Mouse (Mus musculus): ENCODE results near the gene Trib2.

Trib2 gene

DNA sequence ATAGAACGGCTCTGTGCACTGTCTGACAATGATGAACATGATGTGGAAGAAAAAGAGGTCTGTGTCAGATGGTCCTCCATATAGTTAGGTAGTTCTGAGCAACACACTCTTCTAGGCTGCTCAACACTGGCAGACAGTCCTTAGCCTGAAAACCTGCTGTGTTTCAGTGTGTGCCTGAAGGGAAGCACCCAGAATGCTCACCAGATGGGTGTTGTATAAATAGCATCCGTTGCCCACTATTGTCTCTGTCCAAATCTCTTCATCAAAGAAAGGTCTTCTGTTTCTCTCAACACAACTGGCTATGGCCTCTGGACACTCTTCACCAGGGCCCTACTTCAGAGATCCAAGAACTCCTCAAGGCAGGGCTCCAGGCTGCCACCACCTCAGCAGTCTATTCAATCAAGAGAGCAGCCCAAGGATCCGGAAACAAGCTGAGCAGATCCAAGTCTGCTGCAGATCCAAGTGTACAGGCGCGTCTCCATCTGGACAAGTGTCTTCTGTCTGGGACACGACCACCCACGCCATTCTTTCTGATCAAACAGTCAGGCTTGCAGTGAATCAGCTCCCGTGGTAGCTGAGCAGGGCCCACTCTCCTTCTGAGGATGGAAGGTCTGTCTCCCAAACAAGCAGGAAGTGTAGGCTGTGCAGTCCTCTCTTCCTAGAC, 55.1 kb downstream of the Trib2 start:
- no peak for DNase-seq (ENCODE audit: low read depth, low spot score)

DNA sequence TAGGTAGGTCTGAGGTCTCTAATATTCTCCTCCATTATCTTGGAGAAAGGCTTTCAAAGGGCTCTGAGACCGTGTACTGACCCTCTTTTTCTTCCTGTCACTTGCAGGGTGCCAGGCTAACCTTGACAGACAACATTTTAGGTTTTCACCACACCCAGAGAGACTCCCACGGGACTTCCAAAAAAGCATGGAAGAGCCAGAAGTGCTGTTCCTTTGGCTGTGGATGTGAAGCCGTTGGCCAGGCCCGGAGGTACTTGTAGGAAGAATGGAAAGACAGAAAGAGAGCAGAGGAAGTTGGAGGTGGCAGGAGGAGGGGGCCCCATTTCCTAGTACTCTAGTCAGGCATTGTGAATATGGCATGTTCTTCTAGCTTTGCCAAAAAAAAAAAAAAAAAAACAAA, 56.0 kb downstream of the Trib2 start:
- DNase-seq (ENCODE audit: low read depth, low spot score) = no peak

DNA sequence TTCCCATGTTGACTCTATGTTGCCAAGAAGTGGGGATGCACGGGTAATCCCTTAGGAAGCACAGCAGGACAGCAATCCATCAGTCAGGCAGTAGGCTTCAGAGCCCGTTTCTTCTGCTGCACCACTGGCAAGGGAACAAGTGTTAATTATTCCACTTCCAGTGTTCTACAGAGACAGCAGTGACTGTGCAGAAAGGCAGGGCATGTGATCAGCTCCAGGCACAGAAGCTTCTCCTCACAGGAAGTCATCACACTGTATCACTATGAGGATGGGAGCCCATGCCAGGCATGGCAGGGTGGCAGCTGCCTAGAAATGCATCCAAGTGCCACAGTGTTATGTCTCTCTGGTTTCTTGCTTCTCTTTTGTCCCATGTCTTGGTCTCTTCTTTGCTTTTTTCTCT, 57.9 kb downstream of the Trib2 start:
- DNase-seq (ENCODE audit: low read depth, low spot score) = no peak

DNA sequence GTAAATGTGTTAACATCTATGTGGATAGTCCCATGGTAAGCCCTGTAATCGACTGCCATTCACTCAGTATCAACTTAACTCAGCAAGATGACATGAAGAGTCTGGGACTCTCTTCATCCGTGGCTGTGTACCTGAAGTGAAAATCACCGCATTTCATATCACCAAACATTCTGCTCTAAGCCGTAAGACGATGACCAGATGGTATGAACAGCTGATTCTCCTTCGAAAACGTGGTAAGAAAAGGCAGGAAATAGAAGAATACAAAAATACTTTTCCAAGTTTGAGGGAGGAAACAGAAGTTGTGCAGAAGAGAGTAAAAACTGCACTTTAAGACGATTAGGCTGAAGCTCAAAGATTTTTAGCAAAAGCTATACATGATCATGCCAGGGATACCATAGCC, 59.4 kb downstream of the Trib2 start:
- DNase-seq (ENCODE audit: low read depth, low spot score) = no peak

DNA sequence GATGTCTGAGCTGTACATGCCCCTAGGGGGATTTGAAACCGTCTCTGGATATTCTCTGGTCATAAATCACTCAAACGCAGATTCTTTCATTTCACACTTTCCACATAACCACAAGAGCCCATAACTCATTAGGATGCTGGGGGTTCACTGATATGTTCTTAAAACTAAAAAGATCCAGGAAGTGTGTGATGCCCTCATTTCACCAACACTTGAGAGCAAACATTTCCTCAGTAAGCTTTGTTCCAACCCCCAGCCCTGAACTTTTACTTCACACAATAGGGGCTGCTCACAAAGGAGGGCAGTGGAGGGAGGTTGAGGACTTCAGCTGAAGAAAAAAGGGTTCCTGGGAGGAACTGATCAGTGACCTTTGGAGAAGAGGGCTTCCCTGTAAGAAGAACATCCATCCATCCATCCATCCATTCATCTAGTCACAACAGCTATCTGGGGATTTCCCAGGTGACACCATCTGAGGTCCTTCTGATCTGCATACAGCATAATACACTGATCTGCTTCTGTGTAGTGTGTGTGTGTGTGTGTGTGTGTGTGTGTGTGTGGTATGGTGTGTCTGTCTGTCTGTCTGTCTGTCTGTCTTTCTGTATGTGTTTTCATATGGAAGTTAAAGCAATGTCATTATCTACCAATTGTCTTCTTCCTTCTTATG, 61.6 kb downstream of the Trib2 start:
- DNase-seq (ENCODE audit: low read depth, low spot score) = peak; percentile 16

DNA sequence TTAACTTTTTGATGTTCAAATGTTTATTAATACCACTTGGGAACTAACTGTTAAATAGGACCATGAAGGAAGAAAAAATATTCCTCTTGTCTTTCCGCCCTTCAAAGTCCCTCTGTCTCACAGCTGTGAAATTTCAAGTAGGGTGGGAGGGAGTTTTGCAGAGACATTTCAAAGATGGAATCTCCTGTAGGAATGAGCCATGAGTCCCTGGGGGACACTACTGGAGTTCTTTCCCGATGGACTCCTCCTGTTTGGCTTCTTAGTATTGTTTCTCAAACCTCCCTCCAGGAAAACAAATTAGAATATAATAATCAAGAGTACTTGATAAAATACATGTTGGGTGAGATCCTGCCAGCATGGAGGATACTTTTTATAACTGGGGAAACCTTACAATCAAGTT, 62.1 kb downstream of the Trib2 start:
- DNase-seq (ENCODE audit: low read depth, low spot score) = peak; percentile 29

DNA sequence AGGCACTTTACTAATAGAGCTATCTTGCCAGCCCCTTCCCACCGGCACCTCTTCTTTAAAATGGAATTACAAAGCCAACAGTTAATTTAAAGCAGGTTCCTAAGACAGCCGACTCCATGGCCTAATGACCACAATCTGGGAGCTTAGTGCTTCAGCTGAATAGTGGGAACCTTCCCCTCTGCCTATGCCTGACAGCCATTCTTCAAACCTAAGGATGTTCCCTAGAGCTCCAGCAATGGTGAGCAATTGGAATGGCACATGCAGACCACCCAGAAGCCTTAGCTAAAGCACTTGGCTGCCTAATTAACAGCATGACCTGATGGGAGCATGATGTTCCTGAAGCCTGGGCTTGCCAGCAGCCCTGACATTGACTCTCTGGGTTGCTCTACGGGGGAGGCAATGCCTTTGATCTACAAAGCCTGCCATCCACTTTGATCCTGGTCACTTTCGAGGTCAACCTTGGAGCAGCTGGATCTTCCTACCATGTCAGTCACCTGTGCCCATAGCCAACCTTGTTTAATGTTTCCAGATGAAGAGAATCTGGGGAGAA, 67.0 kb downstream of the Trib2 start:
- peak; percentile 58 for DNase-seq (ENCODE audit: low read depth, low spot score)

DNA sequence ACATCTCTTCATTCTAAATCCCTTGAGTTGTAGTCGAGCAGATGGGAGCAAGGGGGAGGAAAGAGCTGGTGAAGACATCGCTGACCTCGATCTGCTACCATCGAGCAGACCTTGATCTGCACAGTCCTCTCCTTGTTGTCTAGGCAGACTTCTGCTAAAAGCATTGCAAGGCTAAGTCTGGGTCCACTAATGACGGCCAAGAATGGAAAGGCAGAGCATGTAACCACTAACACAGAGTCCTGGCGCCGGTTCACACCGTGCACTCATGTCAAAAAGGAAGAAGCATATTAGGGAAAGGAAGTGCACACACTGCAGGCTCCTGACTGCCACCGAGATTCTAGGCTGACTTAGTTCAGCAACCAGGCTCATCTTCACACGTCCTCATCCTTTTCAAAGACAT, 71.0 kb downstream of the Trib2 start:
- DNase-seq (ENCODE audit: low read depth, low spot score) = no peak

All from mesoderm, embryonic 11.5 days (tissue).